Mouse (Mus musculus): ENCODE measurements at regions not wholly inside any gene's neighbourhood (a gene's known extent, or its start where the extent isn't known, plus 50 kb on each side); places are given as distances from the start of the nearest gene placed in this dataset.

GRCm38 (mm10) chr4:4971800-4972319, 178.7 kb upstream of the Impad1 start:
- WGBS: 82% methylated on average over 2 of the region's 2 CpGs
- ATAC-seq (ENCODE audit: low FRiP score) (no peak), DNase-seq (ENCODE audit: low spot score) (no peak)
- Histone ChIP-seq H3K9me3 (ENCODE audit: control insufficient read depth, low read length) (no peaks in the 10 kb centered on the region), H3K4me2 (replicated peaks; ENCODE audit: low read depth, low read length) (no peak overlapping the region), H3K9ac (ENCODE audit: low read depth, low read length) (no peak overlapping the region), H3K4me1 (replicated peaks; ENCODE audit: control insufficient read depth, insufficient read depth, low read length) (no peaks in the 10 kb centered on the region), H3K36me3 (ENCODE audit: control insufficient read depth, insufficient read depth, low read length) (no peaks in the 10 kb centered on the region), H3K4me3 (ENCODE audit: low read depth, low read length) (no peak overlapping the region), H3K27me3 (ENCODE audit: control insufficient read depth, insufficient read depth, low read length) (no peaks in the 10 kb centered on the region), H3K27ac (ENCODE audit: low read depth, low read length) (no peak overlapping the region)

- no peak overlapping the region for H3K9ac ChIP-seq (ENCODE audit: low read depth, low read length)
- no peak for ATAC-seq (ENCODE audit: low FRiP score)
- no peak overlapping the region for H3K4me2 ChIP-seq (replicated peaks; ENCODE audit: low read depth, low read length)
- H3K36me3 ChIP-seq (ENCODE audit: control insufficient read depth, insufficient read depth, low read length): no peaks in the 10 kb centered on the region
- H3K27ac ChIP-seq (ENCODE audit: low read depth, low read length): no peak overlapping the region
- H3K27me3 ChIP-seq (ENCODE audit: control insufficient read depth, insufficient read depth, low read length): no peaks in the 10 kb centered on the region
- no peak for DNase-seq (ENCODE audit: low spot score)
- WGBS: 68% methylated on average over 1 of the region's 1 CpGs
- H3K9me3 ChIP-seq (ENCODE audit: control insufficient read depth, low read length): no peaks in the 10 kb centered on the region
- no peaks in the 10 kb centered on the region for H3K4me1 ChIP-seq (replicated peaks; ENCODE audit: control insufficient read depth, insufficient read depth, low read length)
- H3K4me3 ChIP-seq (ENCODE audit: low read depth, low read length): no peak overlapping the region
These were observed 155.8 kb upstream of the Impad1 start for GRCm38 (mm10) chr4:4948956-4949355.

- H3K9me3 ChIP-seq (ENCODE audit: control insufficient read depth, low read length): no peaks in the 10 kb centered on the region
These were observed 151.3 kb upstream of the Impad1 start for GRCm38 (mm10) chr4:4944498-4944897.

GRCm38 (mm10) chr4:4925741-4926140, 132.6 kb upstream of the Impad1 start:
- Histone ChIP-seq H3K36me3 (ENCODE audit: control insufficient read depth, insufficient read depth, low read length) (no peaks in the 10 kb centered on the region), H3K4me3 (ENCODE audit: low read depth, low read length) (no peak overlapping the region), H3K27me3 (ENCODE audit: control insufficient read depth, insufficient read depth, low read length) (no peaks in the 10 kb centered on the region), H3K9ac (ENCODE audit: low read depth, low read length) (no peak overlapping the region), H3K9me3 (ENCODE audit: control insufficient read depth, low read length) (no peaks in the 10 kb centered on the region), H3K4me2 (replicated peaks; ENCODE audit: low read depth, low read length) (no peak overlapping the region), H3K27ac (ENCODE audit: low read depth, low read length) (no peak overlapping the region), H3K4me1 (replicated peaks; ENCODE audit: control insufficient read depth, insufficient read depth, low read length) (no peaks in the 10 kb centered on the region)
- no peak for DNase-seq (ENCODE audit: low spot score)
- no peak for ATAC-seq (ENCODE audit: low FRiP score)

More at GRCm38 (mm10) chr4:4944498-4944897, 151.3 kb upstream of the Impad1 start:
- H3K27me3 ChIP-seq (ENCODE audit: control insufficient read depth, insufficient read depth, low read length): no peaks in the 10 kb centered on the region
- ATAC-seq (ENCODE audit: low FRiP score) (no peak), DNase-seq (ENCODE audit: low spot score) (no peak)
- H3K27ac ChIP-seq (ENCODE audit: low read depth, low read length): no peak overlapping the region
- no peak overlapping the region for H3K4me2 ChIP-seq (replicated peaks; ENCODE audit: low read depth, low read length)
- no peaks in the 10 kb centered on the region for H3K36me3 ChIP-seq (ENCODE audit: control insufficient read depth, insufficient read depth, low read length)
- no peaks in the 10 kb centered on the region for H3K4me1 ChIP-seq (replicated peaks; ENCODE audit: control insufficient read depth, insufficient read depth, low read length)
- no peak overlapping the region for H3K9ac ChIP-seq (ENCODE audit: low read depth, low read length)
- no peak overlapping the region for H3K4me3 ChIP-seq (ENCODE audit: low read depth, low read length)

GRCm38 (mm10) chr4:4920256-4920655, 127.1 kb upstream of the Impad1 start:
- WGBS: 94% methylated on average over 1 of the region's 1 CpGs
- no peaks in the 10 kb centered on the region for H3K9me3 ChIP-seq (ENCODE audit: control insufficient read depth, low read length)
- H3K36me3 ChIP-seq (ENCODE audit: control insufficient read depth, insufficient read depth, low read length): no peaks in the 10 kb centered on the region
- no peak overlapping the region for H3K4me2 ChIP-seq (replicated peaks; ENCODE audit: low read depth, low read length)
- DNase-seq (ENCODE audit: low spot score) (no peak), ATAC-seq (ENCODE audit: low FRiP score) (no peak)
- H3K27ac ChIP-seq (ENCODE audit: low read depth, low read length): no peak overlapping the region
- H3K4me3 ChIP-seq (ENCODE audit: low read depth, low read length): no peak overlapping the region
- H3K27me3 ChIP-seq (ENCODE audit: control insufficient read depth, insufficient read depth, low read length): no peaks in the 10 kb centered on the region
- no peak overlapping the region for H3K9ac ChIP-seq (ENCODE audit: low read depth, low read length)
- no peaks in the 10 kb centered on the region for H3K4me1 ChIP-seq (replicated peaks; ENCODE audit: control insufficient read depth, insufficient read depth, low read length)

GRCm38 (mm10) chr4:4875257-4875656, 82.1 kb upstream of the Impad1 start:
- H3K36me3 ChIP-seq (ENCODE audit: control insufficient read depth, insufficient read depth, low read length): no peaks in the 10 kb centered on the region
- H3K27ac ChIP-seq (ENCODE audit: low read depth, low read length): no peak overlapping the region
- H3K27me3 ChIP-seq (ENCODE audit: control insufficient read depth, insufficient read depth, low read length): no peaks in the 10 kb centered on the region
- H3K4me1 ChIP-seq (replicated peaks; ENCODE audit: control insufficient read depth, insufficient read depth, low read length): no peaks in the 10 kb centered on the region
- no peak overlapping the region for H3K4me2 ChIP-seq (replicated peaks; ENCODE audit: low read depth, low read length)
- ATAC-seq (ENCODE audit: low FRiP score): no peak
- no peak overlapping the region for H3K9ac ChIP-seq (ENCODE audit: low read depth, low read length)
- DNase-seq (ENCODE audit: low spot score): no peak
- H3K9me3 ChIP-seq (ENCODE audit: control insufficient read depth, low read length): no peaks in the 10 kb centered on the region
- H3K4me3 ChIP-seq (ENCODE audit: low read depth, low read length): no peak overlapping the region

- Histone ChIP-seq H3K4me2 (replicated peaks; ENCODE audit: low read depth, low read length) (no peak overlapping the region), H3K27ac (ENCODE audit: low read depth, low read length) (no peak overlapping the region), H3K9ac (ENCODE audit: low read depth, low read length) (no peak overlapping the region), H3K36me3 (ENCODE audit: control insufficient read depth, insufficient read depth, low read length) (no peaks in the 10 kb centered on the region), H3K27me3 (ENCODE audit: control insufficient read depth, insufficient read depth, low read length) (no peaks in the 10 kb centered on the region), H3K9me3 (ENCODE audit: control insufficient read depth, low read length) (no peaks in the 10 kb centered on the region), H3K4me3 (ENCODE audit: low read depth, low read length) (no peak overlapping the region), H3K4me1 (replicated peaks; ENCODE audit: control insufficient read depth, insufficient read depth, low read length) (no peaks in the 10 kb centered on the region)
- WGBS: 79% methylated on average over 2 of the region's 2 CpGs
- DNase-seq (ENCODE audit: low spot score): no peak
- ATAC-seq (ENCODE audit: low FRiP score): no peak
These were observed 65.2 kb upstream of the Impad1 start for GRCm38 (mm10) chr4:4858345-4858744.

Data from hindbrain, embryonic 11.5 days (tissue).